Mouse (Mus musculus) limb, embryonic 12.5 days (tissue): ENCODE measurements around the gene Iars2. TPM values are rescaled to one million over a fixed set of nuclear protein-coding genes. Genes with fewer than 3 reads are reported as not detected.

Source experiments
- ATAC-seq: fragments of 200-750 bp; cut with Nextera tagmentation; 2 replicates; pipeline ENCODE4 v1.8.0; 2017; ENCODE audit warnings: low read depth, moderate TSS enrichment; ENCODE audit not compliant: insufficient number of reproducible peaks, insufficient read depth, low FRiP score, low TSS enrichment
- H3K27ac ChIP-seq: fragments of 300-500 bp; sonication (generic); 2 replicates; pipeline ENCODE4 v1.5.1; 2016; ENCODE audit warnings: mild to moderate bottlenecking, moderate library complexity
- H3K27me3 ChIP-seq: fragments of 300-500 bp; sonication (generic); 2 replicates; pipeline ENCODE4 v1.6.1; 2016; ENCODE audit warnings: mild to moderate bottlenecking, moderate library complexity
- H3K36me3 ChIP-seq: fragments of 300-500 bp; sonication (generic); 2 replicates; pipeline ENCODE4 v1.6.1; 2016; ENCODE audit warnings: mild to moderate bottlenecking, moderate library complexity
- H3K4me1 ChIP-seq: fragments of 300-500 bp; sonication (generic); replicated peaks from 2 replicates; pipeline ENCODE4 v1.6.1; 2016
- H3K4me2 ChIP-seq: fragments of 300-500 bp; sonication (generic); 2 replicates; pipeline ENCODE4 v1.6.1; 2016; ENCODE audit warnings: mild to moderate bottlenecking, moderate library complexity
- H3K4me3 ChIP-seq: fragments of 300-500 bp; sonication (generic); replicated peaks from 2 replicates; pipeline ENCODE4 v1.5.1; 2016; ENCODE audit warnings: mild to moderate bottlenecking
- H3K9ac ChIP-seq: fragments of 300-500 bp; sonication (generic); replicated peaks from 2 replicates; pipeline ENCODE4 v1.6.1; 2016; ENCODE audit warnings: mild to moderate bottlenecking, moderate library complexity
- H3K9me3 ChIP-seq: fragments of 300-500 bp; sonication (generic); 2 replicates; pipeline ENCODE4 v1.6.1; 2016; ENCODE audit warnings: mild to moderate bottlenecking, moderate library complexity
- WGBS: fragments of 180-500 bp; shearing (Covaris S2); methylation state at CpG from one replicate; pipeline ENCODE4 v1.1.7; 2016; 5-methylcytosine and 5-hydroxymethylcytosine counted together
- polyA plus RNA-seq: library from polyadenylated mRNA; unstranded; fragments of >200 nt; fragmentation: Nextera tagmentation; extraction: Ambion mirVana; gene quantifications from 2 replicates; pipeline ENCODE4 v1.2.1, GENCODE M21; 2016

The Iars2 gene
- polyA plus RNA-seq, 1 experiment from 2014 or later = 30.7 TPM

GRCm38 (mm10) chr1:185298496-185298895 is 30.7 kb downstream of the Iars2 start:
- H3K9me3 ChIP-seq = no peaks in the 10 kb centered on the region
- no peak for ATAC-seq
- H3K36me3 ChIP-seq = peaks cover 83% of the 10 kb centered on the region
- H3K27ac ChIP-seq = no peak overlapping the region
- no peaks in the 10 kb centered on the region for H3K27me3 ChIP-seq
- H3K4me1 ChIP-seq = no peaks in the 10 kb centered on the region
- H3K4me2 ChIP-seq = no peak overlapping the region
- no peak overlapping the region for H3K9ac ChIP-seq
- 90% methylated on average over 8 of the region's 8 CpGs for WGBS
- H3K4me3 ChIP-seq = no peak overlapping the region

- Histone ChIP-seq H3K9ac (no peak overlapping the region), H3K36me3 (peaks cover 85% of the 10 kb centered on the region), H3K27ac (no peak overlapping the region), H3K4me3 (no peak overlapping the region), H3K27me3 (no peaks in the 10 kb centered on the region), H3K4me2 (no peak overlapping the region), H3K9me3 (no peaks in the 10 kb centered on the region), H3K4me1 (no peaks in the 10 kb centered on the region)
- 87% methylated on average over 7 of the region's 7 CpGs for WGBS
- no peak for ATAC-seq
Measured at GRCm38 (mm10) chr1:185296850-185297249, 32.3 kb downstream of the Iars2 start.

GRCm38 (mm10) chr1:185292646-185293360 is 36.4 kb downstream of the Iars2 start:
- Histone ChIP-seq H3K4me1 (no peaks in the 10 kb centered on the region), H3K36me3 (peaks cover 96% of the 10 kb centered on the region), H3K4me2 (no peak overlapping the region), H3K9ac (no peak overlapping the region), H3K4me3 (no peak overlapping the region), H3K27me3 (no peaks in the 10 kb centered on the region), H3K27ac (no peak overlapping the region), H3K9me3 (no peaks in the 10 kb centered on the region)
- WGBS = 93% methylated on average over 10 of the region's 10 CpGs
- no peak for ATAC-seq

GRCm38 (mm10) chr1:185291336-185291735 is 37.9 kb downstream of the Iars2 start:
- H3K4me3 ChIP-seq = no peak overlapping the region
- H3K4me2 ChIP-seq = no peak overlapping the region
- no peak overlapping the region for H3K9ac ChIP-seq
- no peaks in the 10 kb centered on the region for H3K4me1 ChIP-seq
- 73% methylated on average over 4 of the region's 4 CpGs for WGBS
- no peaks in the 10 kb centered on the region for H3K27me3 ChIP-seq
- H3K9me3 ChIP-seq = no peaks in the 10 kb centered on the region
- H3K27ac ChIP-seq = no peak overlapping the region
- H3K36me3 ChIP-seq = peaks cover 95% of the 10 kb centered on the region
- no peak for ATAC-seq

GRCm38 (mm10) chr1:185289231-185289630 is 40.0 kb downstream of the Iars2 start:
- ATAC-seq = no peak
- 93% methylated on average over 5 of the region's 5 CpGs for WGBS
- peaks cover 93% of the 10 kb centered on the region for H3K36me3 ChIP-seq

GRCm38 (mm10) chr1:185287066-185287465 is 42.1 kb downstream of the Iars2 start:
- no peaks in the 10 kb centered on the region for H3K27me3 ChIP-seq
- H3K4me2 ChIP-seq = no peak overlapping the region
- H3K9me3 ChIP-seq = no peaks in the 10 kb centered on the region
- H3K4me1 ChIP-seq = no peaks in the 10 kb centered on the region
- H3K36me3 ChIP-seq = peaks cover 92% of the 10 kb centered on the region
- WGBS = 93% methylated on average over 20 of the region's 20 CpGs
- H3K9ac ChIP-seq = no peak overlapping the region
- H3K27ac ChIP-seq = no peak overlapping the region
- no peak overlapping the region for H3K4me3 ChIP-seq
- no peak for ATAC-seq

More at GRCm38 (mm10) chr1:185289231-185289630, 40.0 kb downstream of the Iars2 start:
- no peak overlapping the region for H3K4me3 ChIP-seq
- H3K4me1 ChIP-seq = no peaks in the 10 kb centered on the region
- H3K9me3 ChIP-seq = no peaks in the 10 kb centered on the region
- H3K27me3 ChIP-seq = no peaks in the 10 kb centered on the region
- no peak overlapping the region for H3K9ac ChIP-seq
- H3K4me2 ChIP-seq = no peak overlapping the region
- no peak overlapping the region for H3K27ac ChIP-seq

DNA sequence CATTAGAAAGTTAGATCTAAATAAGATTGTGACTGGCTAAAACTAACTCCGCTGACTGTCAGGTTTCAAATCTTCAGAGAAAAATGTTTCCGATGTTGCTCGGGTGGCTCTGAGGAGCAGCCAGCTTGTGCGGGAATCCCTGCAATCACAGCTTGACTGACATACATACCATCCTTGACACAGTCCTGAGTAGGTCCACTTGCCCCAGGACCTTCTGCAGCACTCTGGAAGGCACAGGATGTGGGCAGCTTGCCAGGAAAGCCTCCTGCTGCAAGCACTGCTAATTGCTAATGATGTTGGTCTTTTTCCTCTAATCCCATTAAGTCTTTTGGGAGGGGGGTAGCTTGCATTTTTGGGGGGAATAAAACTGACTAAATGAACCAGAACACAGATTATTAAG is 44.0 kb downstream of the Iars2 start:
- Histone ChIP-seq H3K36me3 (peaks cover 91% of the 10 kb centered on the region), H3K4me2 (no peak overlapping the region), H3K4me1 (no peaks in the 10 kb centered on the region), H3K27ac (no peak overlapping the region), H3K27me3 (no peaks in the 10 kb centered on the region), H3K9me3 (no peaks in the 10 kb centered on the region), H3K9ac (no peak overlapping the region), H3K4me3 (no peak overlapping the region)
- ATAC-seq = no peak
- 87% methylated on average over 4 of the region's 4 CpGs for WGBS

DNA sequence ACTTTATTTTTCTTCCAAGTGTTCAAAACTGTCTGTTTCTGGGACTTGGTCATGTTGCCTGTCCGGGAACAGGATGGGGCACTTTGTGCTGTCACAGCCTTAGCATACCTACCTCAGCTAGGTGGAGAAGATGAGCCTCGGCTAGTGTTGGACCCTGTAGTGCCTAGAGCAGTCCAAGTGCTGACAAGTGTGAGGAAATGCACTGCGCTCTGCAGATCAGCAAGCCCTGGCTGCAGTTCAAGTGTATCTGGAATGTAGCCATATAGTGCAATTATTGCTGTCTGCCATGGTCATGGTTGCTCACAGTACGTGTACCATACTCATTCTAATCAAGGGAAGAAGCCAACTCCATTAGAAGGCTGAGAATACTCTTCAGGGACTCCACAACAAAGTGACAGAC is 44.5 kb downstream of the Iars2 start:
- Histone ChIP-seq H3K27ac (no peak overlapping the region), H3K9ac (no peak overlapping the region), H3K4me2 (no peak overlapping the region), H3K4me1 (no peaks in the 10 kb centered on the region), H3K4me3 (no peak overlapping the region), H3K9me3 (no peaks in the 10 kb centered on the region), H3K27me3 (no peaks in the 10 kb centered on the region), H3K36me3 (peaks cover 89% of the 10 kb centered on the region)
- ATAC-seq = no peak
- WGBS = 86% methylated on average over 4 of the region's 4 CpGs

DNA sequence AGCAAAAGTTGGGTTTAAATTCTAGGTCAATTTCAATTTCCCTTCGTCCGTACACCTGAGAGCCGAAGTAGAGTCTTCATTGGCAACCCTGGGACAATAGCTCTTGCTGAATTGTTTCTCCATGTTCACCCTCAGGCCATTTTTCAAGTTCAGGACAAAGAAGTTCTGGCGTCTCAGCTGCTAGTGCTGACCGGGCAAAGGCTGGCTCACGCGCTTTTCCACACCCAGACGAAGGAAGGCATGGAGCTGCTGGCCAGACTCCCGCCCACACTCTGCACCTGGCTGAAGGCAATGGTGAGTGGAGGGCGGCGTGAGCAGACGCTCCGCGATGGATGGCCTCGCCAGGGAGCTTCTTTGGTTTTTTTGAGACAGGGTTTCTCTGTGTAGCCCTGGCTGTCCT is 45.9 kb downstream of the Iars2 start:
- no peaks in the 10 kb centered on the region for H3K27me3 ChIP-seq
- ATAC-seq = no peak
- no peak overlapping the region for H3K9ac ChIP-seq
- H3K27ac ChIP-seq = no peak overlapping the region
- H3K4me2 ChIP-seq = no peak overlapping the region
- no peaks in the 10 kb centered on the region for H3K9me3 ChIP-seq
- WGBS = 94% methylated on average over 15 of the region's 15 CpGs
- H3K4me3 ChIP-seq = no peak overlapping the region
- peaks cover 93% of the 10 kb centered on the region for H3K36me3 ChIP-seq
- no peaks in the 10 kb centered on the region for H3K4me1 ChIP-seq

- H3K27ac ChIP-seq = no peak overlapping the region
- 94% methylated on average over 11 of the region's 11 CpGs for WGBS
- H3K4me3 ChIP-seq = no peak overlapping the region
- no peak overlapping the region for H3K9ac ChIP-seq
- H3K9me3 ChIP-seq = no peaks in the 10 kb centered on the region
- no peak for ATAC-seq
- no peak overlapping the region for H3K4me2 ChIP-seq
- H3K36me3 ChIP-seq = peaks cover 93% of the 10 kb centered on the region
- H3K27me3 ChIP-seq = no peaks in the 10 kb centered on the region
- H3K4me1 ChIP-seq = no peaks in the 10 kb centered on the region
Measured at GRCm38 (mm10) chr1:185282846-185283245, 46.4 kb downstream of the Iars2 start.

DNA sequence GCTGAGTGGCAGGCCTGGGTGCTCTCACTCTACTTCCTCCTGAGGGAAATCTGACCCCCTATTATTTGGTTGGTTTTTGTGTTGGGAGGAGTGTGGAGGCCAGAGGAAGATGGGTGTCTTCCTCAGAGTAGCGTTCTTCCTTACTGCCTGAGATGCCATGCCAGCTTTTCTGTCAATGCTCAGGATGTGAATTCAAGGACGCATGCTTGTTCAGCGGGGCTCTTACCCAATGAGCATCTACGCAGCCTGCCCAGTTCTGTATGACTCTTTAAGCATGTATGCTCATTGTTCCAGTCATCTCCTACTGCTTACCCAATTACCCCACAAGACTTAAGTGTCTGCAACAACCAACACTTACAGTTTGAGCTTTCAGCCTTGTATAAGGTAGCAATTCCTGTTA is 48.6 kb downstream of the Iars2 start:
- no peak overlapping the region for H3K9ac ChIP-seq
- H3K4me2 ChIP-seq = no peak overlapping the region
- no peaks in the 10 kb centered on the region for H3K4me1 ChIP-seq
- H3K27ac ChIP-seq = no peak overlapping the region
- no peak for ATAC-seq
- WGBS = 95% methylated on average over 4 of the region's 4 CpGs
- H3K36me3 ChIP-seq = peaks cover 94% of the 10 kb centered on the region
- H3K27me3 ChIP-seq = no peaks in the 10 kb centered on the region
- no peak overlapping the region for H3K4me3 ChIP-seq
- H3K9me3 ChIP-seq = no peaks in the 10 kb centered on the region

DNA sequence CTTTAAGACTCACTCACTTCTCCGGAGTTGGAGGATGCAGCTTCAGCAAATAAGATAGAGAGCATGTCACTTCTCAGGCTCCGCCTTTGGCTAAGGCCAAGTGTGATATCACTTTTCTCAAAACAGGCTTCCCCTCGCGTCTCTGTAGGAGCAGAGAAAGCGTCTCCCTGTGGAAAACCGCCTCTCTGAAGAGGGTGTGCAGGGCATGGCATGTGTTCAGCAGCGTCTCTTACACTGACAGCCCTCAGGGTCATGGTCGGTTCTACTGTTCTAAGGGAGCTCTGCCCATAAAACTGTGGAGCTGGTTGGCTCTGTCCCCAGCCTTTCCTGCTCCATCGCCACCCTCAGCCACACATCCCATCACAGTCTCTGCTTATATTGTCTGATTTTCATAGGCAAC is 49.9 kb downstream of the Iars2 start:
- 86% methylated on average over 9 of the region's 9 CpGs for WGBS
- Histone ChIP-seq H3K36me3 (peaks cover 91% of the 10 kb centered on the region), H3K4me1 (no peaks in the 10 kb centered on the region), H3K9ac (no peak overlapping the region), H3K27ac (no peak overlapping the region), H3K4me2 (no peak overlapping the region), H3K4me3 (no peak overlapping the region), H3K9me3 (no peaks in the 10 kb centered on the region), H3K27me3 (no peaks in the 10 kb centered on the region)
- no peak for ATAC-seq
